Comparison of ENCODE assay signal across 8 mouse cellular contexts in the genomic region with DNA sequence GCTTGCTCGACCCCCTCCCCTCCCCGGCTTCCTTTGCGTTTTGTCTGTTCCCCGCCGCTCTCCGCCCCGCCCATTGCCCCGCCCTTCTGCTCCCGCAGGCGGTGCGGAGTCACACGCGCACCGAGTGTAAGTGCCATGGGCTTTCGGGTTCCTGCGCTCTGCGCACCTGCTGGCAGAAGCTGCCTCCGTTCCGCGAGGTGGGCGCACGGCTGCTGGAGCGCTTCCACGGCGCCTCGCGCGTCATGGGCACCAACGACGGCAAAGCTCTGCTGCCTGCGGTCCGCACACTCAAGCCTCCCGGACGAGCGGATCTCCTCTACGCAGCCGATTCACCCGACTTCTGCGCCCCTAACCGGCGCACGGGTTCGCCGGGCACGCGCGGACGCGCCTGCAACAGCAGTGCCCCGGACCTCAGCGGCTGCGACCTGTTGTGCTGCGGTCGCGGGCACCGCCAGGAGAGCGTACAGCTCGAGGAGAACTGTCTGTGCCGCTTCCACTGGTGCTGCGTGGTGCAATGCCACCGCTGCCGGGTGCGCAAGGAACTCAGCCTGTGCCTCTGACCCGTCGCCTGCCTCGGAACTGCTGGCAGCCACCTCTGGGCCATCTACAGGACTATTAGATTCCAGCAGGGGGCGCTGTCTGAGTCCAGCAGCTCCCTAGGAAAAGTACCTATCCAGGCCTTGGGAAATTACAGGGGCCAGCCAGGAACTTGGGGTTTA. TPM values are rescaled to one million over a fixed set of nuclear protein-coding genes. Genes with fewer than 3 reads are reported as not detected.
DNase-seq lines count a peak whose midpoint lies in the region; ATAC-seq and TF ChIP-seq lines count a peak whose summit lies in the region.

No protein-coding gene starts in this region.

- TF ChIP-seq CTCF in CH12.LX (conservative IDR thresholded peaks at IDR 0.05 in 1 of 2, IDR thresholded peaks at IDR 0.05 in 1 of 2; ENCODE audit: low read depth in 2 of 2, low read length in 2 of 2), result peak in 1 of 2 experiments; percentile 54; a peak in 2 of 4 replicates

- ATAC-seq in kidney, embryonic 14.5 days (ENCODE audit: low FRiP score, low TSS enrichment), result no peak
- ATAC-seq in lung, embryonic 16.5 days (ENCODE audit: low read depth), result peak; percentile 39; the same call in 1 of the 2 replicates
- ATAC-seq in neural tube, embryonic 15.5 days (ENCODE audit: low FRiP score), result 0 out of 2 replicates have a peak, but pooled peaks have one; percentile 45

- no peaks in the 10 kb centered on the region for H3K27me3 ChIP-seq in CH12.LX (replicated peaks)
- H3K27me3 ChIP-seq in kidney, embryonic 14.5 days (ENCODE audit: control insufficient read depth, insufficient read depth, low read length), result peaks cover 89% of the 10 kb centered on the region
- peaks cover 76% of the 10 kb centered on the region for H3K27me3 ChIP-seq in lung, embryonic 16.5 days (ENCODE audit: control insufficient read depth, insufficient read depth, low read depth, low read length)
- peaks cover 88% of the 10 kb centered on the region for H3K27me3 ChIP-seq in neural tube, embryonic 15.5 days (replicated peaks)

- H3K4me2 ChIP-seq in CH12.LX (ENCODE audit: insufficient read depth, low read depth, poor library complexity, severe bottlenecking), result peak overlapping the region; percentile 37
- H3K4me2 ChIP-seq in kidney, embryonic 14.5 days (replicated peaks; ENCODE audit: low read depth, low read length), result peak overlapping the region; percentile 77
- H3K4me2 ChIP-seq in lung, embryonic 16.5 days (ENCODE audit: low read depth, low read length), result peak overlapping the region; percentile 78
- H3K4me2 ChIP-seq in neural tube, embryonic 15.5 days, result peak overlapping the region; percentile 71

- no peak for TF ChIP-seq EP300 in CH12.LX (IDR thresholded peaks at IDR 0.05; ENCODE audit: low read length)

- H3K9ac ChIP-seq in CH12.LX (ENCODE audit: insufficient read depth, low read depth), result no peak overlapping the region
- H3K9ac ChIP-seq in kidney, embryonic 14.5 days (ENCODE audit: low read depth, low read length), result peak overlapping the region; percentile 20; the same call in 1 of the 2 replicates
- H3K9ac ChIP-seq in lung, embryonic 16.5 days (ENCODE audit: low read length), result peak overlapping the region; percentile 29
- peak overlapping the region; percentile 5; the same call in 1 of the 2 replicates for H3K9ac ChIP-seq in neural tube, embryonic 15.5 days (replicated peaks)

- peak overlapping the region in 1 of 3 experiments; percentile 45 for H3K4me3 ChIP-seq in CH12.LX (replicated peaks in 1 of 3; ENCODE audit: low read depth in 2 of 3, low read length in 2 of 3, poor library complexity in 1 of 3)
- peak overlapping the region; percentile 45 for H3K4me3 ChIP-seq in kidney, embryonic 14.5 days (ENCODE audit: low read length)
- H3K4me3 ChIP-seq in lung, embryonic 16.5 days (ENCODE audit: low read length), result peak overlapping the region; percentile 47
- peak overlapping the region; percentile 43 for H3K4me3 ChIP-seq in neural tube, embryonic 15.5 days (replicated peaks)

- 3% methylated on average over 67 of the region's 67 CpGs for WGBS in kidney, embryonic 14.5 days
- WGBS in lung, embryonic 16.5 days, result 1% methylated on average over 63 of the region's 67 CpGs
- WGBS in neural tube, embryonic 15.5 days, result under 1% methylated on average over 67 of the region's 67 CpGs

- peak; percentile 66 to 68 for DNase-seq in B cell, adult 2 months
- no peak for DNase-seq in CH12.LX (ENCODE audit: extremely low read depth)
- peak; percentile 81 for DNase-seq in embryo, embryonic 10.5 days (ENCODE audit: low spot score)
- DNase-seq in heart, adult 9 months (ENCODE audit: low spot score in 2 of 2), result peak; percentile 24 to 47
- no peak for DNase-seq in yolk sac, embryonic 10.5 days (ENCODE audit: low spot score)

- no peak for TF ChIP-seq POLR2A in CH12.LX (IDR thresholded peaks at IDR 0.05; ENCODE audit: low read depth, low read length)

- H3K27ac ChIP-seq in CH12.LX (ENCODE audit: insufficient read depth, low read depth), result no peak overlapping the region
- no peak overlapping the region for H3K27ac ChIP-seq in kidney, embryonic 14.5 days (ENCODE audit: low read depth, low read length)
- no peak overlapping the region for H3K27ac ChIP-seq in lung, embryonic 16.5 days (ENCODE audit: low read length)
- H3K27ac ChIP-seq in neural tube, embryonic 15.5 days (replicated peaks), result no peak overlapping the region

- no peak for TF ChIP-seq RAD21 in CH12.LX (IDR thresholded peaks at IDR 0.05; ENCODE audit: low read depth, low read length)

- peaks cover 12% of the 10 kb centered on the region for H3K9me3 ChIP-seq in CH12.LX (replicated peaks; ENCODE audit: low read length)
- H3K9me3 ChIP-seq in kidney, embryonic 14.5 days (ENCODE audit: control insufficient read depth, low read length), result no peaks in the 10 kb centered on the region
- H3K9me3 ChIP-seq in lung, embryonic 16.5 days (ENCODE audit: control insufficient read depth, low read length), result no peaks in the 10 kb centered on the region
- H3K9me3 ChIP-seq in neural tube, embryonic 15.5 days (replicated peaks), result no peaks in the 10 kb centered on the region

- peaks cover 0 to 27% of the 10 kb centered on the region in 2 experiments for H3K36me3 ChIP-seq in CH12.LX (replicated peaks in 1 of 2; ENCODE audit: control insufficient read depth in 1 of 2, insufficient read depth in 1 of 2, low read length in 1 of 2)
- H3K36me3 ChIP-seq in kidney, embryonic 14.5 days (ENCODE audit: control insufficient read depth, insufficient read depth, low read length), result no peaks in the 10 kb centered on the region
- no peaks in the 10 kb centered on the region for H3K36me3 ChIP-seq in lung, embryonic 16.5 days (ENCODE audit: control insufficient read depth, insufficient read depth, low read length)
- no peaks in the 10 kb centered on the region for H3K36me3 ChIP-seq in neural tube, embryonic 15.5 days

- in situ Hi-C loops in CH12.LX (cut with MboI; ENCODE audit: low pct_ligation_motif_present, low pct_unique_long_range_greater_than_20kb, low sequenced_read_pairs), result no loop called here

- H3K4me1 ChIP-seq in CH12.LX (ENCODE audit: control insufficient read depth in 1 of 2, insufficient read depth in 2 of 2), result peaks cover 10 to 34% of the 10 kb centered on the region in 2 experiments
- peaks cover 9% of the 10 kb centered on the region; the same call in 1 of the 2 replicates for H3K4me1 ChIP-seq in kidney, embryonic 14.5 days (ENCODE audit: control insufficient read depth, insufficient read depth, low read length)
- H3K4me1 ChIP-seq in lung, embryonic 16.5 days (replicated peaks; ENCODE audit: control insufficient read depth, insufficient read depth, low read length), result peaks cover 14% of the 10 kb centered on the region
- H3K4me1 ChIP-seq in neural tube, embryonic 15.5 days, result peaks cover 23% of the 10 kb centered on the region

- dilution Hi-C loops in CH12.LX (cut with MboI; ENCODE audit: extremely low pct_ligation_motif_present, extremely low pct_unique_long_range_greater_than_20kb, low sequenced_read_pairs), result no loop called here

- no peaks in the 10 kb centered on the region for H3K79me2 ChIP-seq in CH12.LX (replicated peaks; ENCODE audit: control insufficient read depth, extremely low read depth, insufficient read depth, poor library complexity, severe bottlenecking)

TF ChIP-seq in CH12.LX, 34 proteins besides CTCF, POLR2A, EP300 and RAD21:
- TF ChIP-seq SMC3 (IDR thresholded peaks at IDR 0.05; ENCODE audit: low read depth, low read length) (peak; percentile 21; the same call in 1 of the 2 replicates), MAX (IDR thresholded peaks at IDR 0.05; ENCODE audit: low read length) (no peak)
TF ChIP-seq in CH12.LX: peak in this region for 1.

RNA-seq across cellular contexts. Expression of a gene that starts 7.1 kb away (rescaled TPM):
- total RNA-seq in CH12.LX (2012; rRNA removed) (126 and 184 TPM in 2 replicates), CH12.LX (2014; rRNA removed) (142 and 155 TPM in 2 replicates)
- 170 and 187 TPM in 2 replicates for polyA plus RNA-seq in CH12.LX (2012; ENCODE audit: insufficient read length, low read depth)
- 0.70 and 0.91 TPM in 2 replicates for polyA plus RNA-seq in kidney, embryonic 14.5 days (2014; fragmentation: Nextera tagmentation; extraction: Ambion mirVana)
- 0.10 and 0.11 TPM in 2 replicates for polyA plus RNA-seq in lung, embryonic 16.5 days (2015; fragmentation: Nextera tagmentation; extraction: Ambion mirVana)
- polyA plus RNA-seq in neural tube, embryonic 15.5 days (2015; fragmentation: Nextera tagmentation; extraction: Ambion mirVana), result 0.09 and 0.20 TPM in 2 replicates

RNA-seq across cellular contexts. Expression of a gene that starts 12.5 kb away (rescaled TPM):
- total RNA-seq in CH12.LX (2012; rRNA removed) (3.4 and 3.5 TPM in 2 replicates), CH12.LX (2014; rRNA removed) (0.67 and 0.89 TPM in 2 replicates)
- polyA plus RNA-seq in CH12.LX (2012; ENCODE audit: insufficient read length, low read depth), result 1.6 and 1.7 TPM in 2 replicates
- polyA plus RNA-seq in kidney, embryonic 14.5 days (2014; fragmentation: Nextera tagmentation; extraction: Ambion mirVana), result 3.1 and 3.4 TPM in 2 replicates
- polyA plus RNA-seq in lung, embryonic 16.5 days (2015; fragmentation: Nextera tagmentation; extraction: Ambion mirVana), result 0.29 and 0.68 TPM in 2 replicates
- polyA plus RNA-seq in neural tube, embryonic 15.5 days (2015; fragmentation: Nextera tagmentation; extraction: Ambion mirVana), result 5.7 and 6.4 TPM in 2 replicates

RNA-seq across cellular contexts. Expression of a gene that starts 35.2 kb away (rescaled TPM):
- total RNA-seq in CH12.LX (2012; rRNA removed) (0.08 and 0.13 TPM in 2 replicates), CH12.LX (2014; rRNA removed) (0.09 TPM in 1 of 2 replicates, not detected in the other)
- polyA plus RNA-seq in CH12.LX (2012; ENCODE audit: insufficient read length, low read depth), result 0.12 TPM in 1 of 2 replicates, not detected in the other
- polyA plus RNA-seq in kidney, embryonic 14.5 days (2014; fragmentation: Nextera tagmentation; extraction: Ambion mirVana), result 0.13 and 0.15 TPM in 2 replicates
- polyA plus RNA-seq in lung, embryonic 16.5 days (2015; fragmentation: Nextera tagmentation; extraction: Ambion mirVana), result 0.67 and 1.7 TPM in 2 replicates
- polyA plus RNA-seq in neural tube, embryonic 15.5 days (2015; fragmentation: Nextera tagmentation; extraction: Ambion mirVana), result 0.17 and 0.40 TPM in 2 replicates

Comparison
In these comparisons a context has a peak if more than half of its experiments do, and no peak if none do; other contexts are left out.
1. DNase-seq: peak in B cell, adult 2 months (2 of 2), embryo, embryonic 10.5 days (single experiment) and heart, adult 9 months (2 of 2); none in CH12.LX (single experiment) and yolk sac, embryonic 10.5 days (single experiment).
2. RNA of a gene that starts 7.1 kb away (polyA plus RNA-seq): 170 to 187 TPM in CH12.LX; 0.70 to 0.91 TPM in kidney, embryonic 14.5 days, 0.10 to 0.11 TPM in lung, embryonic 16.5 days and 0.09 to 0.20 TPM in neural tube, embryonic 15.5 days; every median in the first group is over 10 times any median in the second.
3. Peak in every context shown above with its lines, with median percentiles within 50 percentile points of each other: H3K4me2 ChIP-seq.